Mouse (Mus musculus) neural tube, embryonic 14.5 days (tissue): ENCODE results near the gene Slc25a39. TPM values are rescaled to one million over a fixed set of nuclear protein-coding genes. Genes with fewer than 3 reads are reported as not detected.

Experiments used
- ATAC-seq: fragments of 200-750 bp; cut with Nextera tagmentation; 2 replicates; pipeline ENCODE4 v1.8.0; 2017; ENCODE audit warnings: low read depth, mild to moderate bottlenecking, moderate TSS enrichment, moderate library complexity
- H3K27ac ChIP-seq: fragments of 300-500 bp; sonication (generic); 2 replicates; pipeline ENCODE4 v1.5.1; 2014; ENCODE audit warnings: low read depth, mild to moderate bottlenecking, control low read depth, low read length, moderate library complexity, mixed read lengths
- H3K27me3 ChIP-seq: fragments of 300-500 bp; sonication (generic); 2 replicates; pipeline ENCODE4 v1.6.1; 2014; ENCODE audit warnings: low read length; ENCODE audit not compliant: control insufficient read depth, insufficient read depth
- H3K36me3 ChIP-seq: fragments of 300-500 bp; sonication (generic); 2 replicates; pipeline ENCODE4 v1.6.1; 2014; ENCODE audit warnings: low read length, mixed read lengths; ENCODE audit not compliant: control insufficient read depth, insufficient read depth
- H3K4me1 ChIP-seq: fragments of 300-500 bp; sonication (generic); 2 replicates; pipeline ENCODE4 v1.6.1; 2014; ENCODE audit warnings: low read length; ENCODE audit not compliant: control insufficient read depth, insufficient read depth
- H3K4me2 ChIP-seq: fragments of 300-500 bp; sonication (generic); 2 replicates; pipeline ENCODE4 v1.6.1; 2014; ENCODE audit warnings: mild to moderate bottlenecking, low read depth, low read length, control low read depth
- H3K4me3 ChIP-seq: fragments of 300-500 bp; sonication (generic); 2 replicates; pipeline ENCODE4 v1.5.1; 2014; ENCODE audit warnings: low read depth, low read length, control low read depth, mixed read lengths
- H3K9ac ChIP-seq: fragments of 300-500 bp; sonication (generic); replicated peaks from 2 replicates; pipeline ENCODE4 v1.6.1; 2014; ENCODE audit warnings: low read depth, mild to moderate bottlenecking, control low read depth, low read length, mixed read lengths
- H3K9me3 ChIP-seq: fragments of 300-500 bp; sonication (generic); 2 replicates; pipeline ENCODE4 v1.6.1; 2016; ENCODE audit warnings: low read length; ENCODE audit not compliant: control insufficient read depth
- WGBS: fragments of 180-500 bp; shearing (Covaris S2); extraction: QIAGEN DNeasy Blood & Tissue Kit; methylation state at CpG from one replicate; pipeline ENCODE4 v1.1.7; 2014; 5-methylcytosine and 5-hydroxymethylcytosine counted together
- polyA plus RNA-seq: library from polyadenylated mRNA; unstranded; fragments of >200 nt; fragmentation: Nextera tagmentation; extraction: Ambion mirVana; gene quantifications from 2 replicates; pipeline ENCODE4 v1.2.1, GENCODE M21; 2014

Slc25a39 gene
- polyA plus RNA-seq, 1 experiment from 2014 or later = 141 TPM

- 74% methylated on average over 14 of the region's 14 CpGs for WGBS
- no peak overlapping the region for H3K4me3 ChIP-seq
- no peak overlapping the region for H3K9ac ChIP-seq
- no peaks in the 10 kb centered on the region for H3K36me3 ChIP-seq
- H3K4me1 ChIP-seq = no peaks in the 10 kb centered on the region
- no peak overlapping the region for H3K4me2 ChIP-seq
- H3K9me3 ChIP-seq = no peaks in the 10 kb centered on the region
- no peak for ATAC-seq
- H3K27me3 ChIP-seq = no peaks in the 10 kb centered on the region
- no peak overlapping the region for H3K27ac ChIP-seq
Observed at GRCm38 (mm10) chr11:102364570-102365371, 43.0 kb downstream of the Slc25a39 start.

GRCm38 (mm10) chr11:102363623-102364022 lies 44.1 kb downstream of the Slc25a39 start:
- H3K36me3 ChIP-seq = no peaks in the 10 kb centered on the region
- no peak overlapping the region for H3K9ac ChIP-seq
- H3K27me3 ChIP-seq = no peaks in the 10 kb centered on the region
- ATAC-seq = no peak
- no peaks in the 10 kb centered on the region for H3K4me1 ChIP-seq
- no peak overlapping the region for H3K4me2 ChIP-seq
- no peak overlapping the region for H3K4me3 ChIP-seq
- H3K27ac ChIP-seq = no peak overlapping the region
- WGBS = 78% methylated on average over 2 of the region's 2 CpGs
- no peaks in the 10 kb centered on the region for H3K9me3 ChIP-seq

GRCm38 (mm10) chr11:102361776-102362495 lies 45.8 kb downstream of the Slc25a39 start:
- H3K4me1 ChIP-seq = no peaks in the 10 kb centered on the region
- no peak overlapping the region for H3K4me2 ChIP-seq
- H3K36me3 ChIP-seq = no peaks in the 10 kb centered on the region
- no peak overlapping the region for H3K9ac ChIP-seq
- no peak overlapping the region for H3K27ac ChIP-seq
- WGBS = 93% methylated on average over 8 of the region's 8 CpGs
- no peaks in the 10 kb centered on the region for H3K9me3 ChIP-seq
- H3K4me3 ChIP-seq = no peak overlapping the region
- no peak for ATAC-seq
- no peaks in the 10 kb centered on the region for H3K27me3 ChIP-seq

GRCm38 (mm10) chr11:102358365-102358764 lies 49.4 kb downstream of the Slc25a39 start:
- no peak for ATAC-seq
- 72% methylated on average over 10 of the region's 10 CpGs for WGBS

GRCm38 (mm10) chr11:102356636-102357350 lies 51.0 kb downstream of the Slc25a39 start:
- no peaks in the 10 kb centered on the region for H3K4me1 ChIP-seq
- H3K4me2 ChIP-seq = no peak overlapping the region
- WGBS = 73% methylated on average over 31 of the region's 31 CpGs
- no peaks in the 10 kb centered on the region for H3K36me3 ChIP-seq
- H3K9ac ChIP-seq = no peak overlapping the region
- ATAC-seq = no peak
- no peaks in the 10 kb centered on the region for H3K27me3 ChIP-seq
- no peaks in the 10 kb centered on the region for H3K9me3 ChIP-seq
- H3K4me3 ChIP-seq = no peak overlapping the region
- H3K27ac ChIP-seq = no peak overlapping the region

More at GRCm38 (mm10) chr11:102358365-102358764, 49.4 kb downstream of the Slc25a39 start:
- no peak overlapping the region for H3K4me2 ChIP-seq
- no peak overlapping the region for H3K9ac ChIP-seq
- no peak overlapping the region for H3K27ac ChIP-seq
- no peaks in the 10 kb centered on the region for H3K9me3 ChIP-seq
- H3K36me3 ChIP-seq = no peaks in the 10 kb centered on the region
- no peaks in the 10 kb centered on the region for H3K4me1 ChIP-seq
- H3K4me3 ChIP-seq = no peak overlapping the region
- no peaks in the 10 kb centered on the region for H3K27me3 ChIP-seq

GRCm38 (mm10) chr11:102356190-102356589 lies 51.6 kb downstream of the Slc25a39 start:
- Histone ChIP-seq H3K4me2 (no peak overlapping the region), H3K9ac (no peak overlapping the region), H3K27ac (no peak overlapping the region), H3K27me3 (no peaks in the 10 kb centered on the region), H3K36me3 (no peaks in the 10 kb centered on the region), H3K4me1 (no peaks in the 10 kb centered on the region), H3K4me3 (no peak overlapping the region), H3K9me3 (no peaks in the 10 kb centered on the region)
- ATAC-seq = no peak
- 83% methylated on average over 12 of the region's 12 CpGs for WGBS

GRCm38 (mm10) chr11:102355501-102355900 lies 52.2 kb downstream of the Slc25a39 start:
- Histone ChIP-seq H3K4me1 (no peaks in the 10 kb centered on the region), H3K27me3 (no peaks in the 10 kb centered on the region), H3K27ac (no peak overlapping the region), H3K9me3 (no peaks in the 10 kb centered on the region), H3K36me3 (no peaks in the 10 kb centered on the region), H3K4me2 (no peak overlapping the region), H3K9ac (no peak overlapping the region), H3K4me3 (no peak overlapping the region)
- WGBS = 78% methylated on average over 3 of the region's 3 CpGs
- ATAC-seq = no peak

- no peak overlapping the region for H3K9ac ChIP-seq
- no peak overlapping the region for H3K27ac ChIP-seq
- H3K9me3 ChIP-seq = no peaks in the 10 kb centered on the region
- H3K27me3 ChIP-seq = no peaks in the 10 kb centered on the region
- 40% methylated on average over 8 of the region's 8 CpGs for WGBS
- H3K4me3 ChIP-seq = no peak overlapping the region
- H3K4me2 ChIP-seq = no peak overlapping the region
- no peaks in the 10 kb centered on the region for H3K4me1 ChIP-seq
- no peaks in the 10 kb centered on the region for H3K36me3 ChIP-seq
- ATAC-seq = no peak
Observed at GRCm38 (mm10) chr11:102353021-102353431, 54.7 kb downstream of the Slc25a39 start.
